Mouse (Mus musculus) layer of hippocampus, postnatal 10 days (tissue): ENCODE data around the gene Zfp11. TPM values are rescaled to one million over a fixed set of nuclear protein-coding genes. Genes with fewer than 3 reads are reported as not detected.
"Not testable (repeated sequence)": the region's sequence is repeated elsewhere in the genome, so short reads cannot be mapped to it uniquely, and the experiment has no call there.

Experiments
- DNase-seq, 2 experiments: peaks; one replicate each; pipeline ENCODE4 v3.0.0; 2021; ENCODE audit warnings: low spot score in 2 of 2
- total RNA-seq, 2 experiments: library from RNA; stranded (reverse); gene quantifications; 2 replicates each; pipeline ENCODE4 v1.2.3; 2021

The Zfp11 gene
- total RNA-seq, 2 experiments from 2014 or later: 6.6 to 7.2 TPM

DNA sequence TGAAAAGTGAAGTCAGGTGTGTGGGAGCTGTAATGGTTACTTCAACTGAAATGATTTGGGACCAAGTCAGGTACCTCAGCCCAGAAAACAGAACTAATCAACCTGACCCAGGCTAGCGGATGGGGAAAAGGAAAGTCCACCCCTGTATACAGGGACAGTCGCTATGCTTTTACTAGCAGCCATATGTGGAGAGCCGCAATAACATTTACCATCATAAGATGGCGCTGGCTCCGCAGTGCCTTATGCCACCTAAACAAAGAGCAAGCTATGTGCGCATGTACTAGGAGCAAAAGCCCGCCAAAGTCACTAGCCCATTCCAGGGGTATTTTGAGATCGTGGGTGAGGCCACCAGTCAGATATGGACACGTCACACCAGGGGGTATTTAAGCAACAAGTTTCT is 49.3 kb downstream of the Zfp11 start:
- DNase-seq: not testable (repeated sequence)

DNA sequence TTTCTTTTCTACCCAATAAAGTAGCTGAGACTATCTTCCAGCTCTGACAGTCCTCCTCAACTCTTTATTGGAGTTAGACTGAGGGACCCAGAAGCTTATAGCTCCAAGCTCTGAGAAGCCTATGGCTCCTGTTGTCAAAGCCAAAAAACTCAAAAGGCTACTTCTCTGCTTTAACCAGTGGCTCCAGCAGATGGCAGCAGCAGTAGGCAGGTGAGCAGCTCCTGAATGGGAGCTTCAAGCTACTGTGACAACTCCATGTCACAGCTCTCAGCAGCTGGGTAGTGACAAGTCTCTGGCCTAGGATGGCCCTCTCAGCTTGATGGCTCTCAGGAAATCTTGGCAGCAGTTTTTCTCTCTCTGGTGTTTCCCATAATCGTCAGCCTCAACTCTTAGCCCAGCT is 58.8 kb downstream of the Zfp11 start:
- peak; percentile 82 to 85 for DNase-seq

DNA sequence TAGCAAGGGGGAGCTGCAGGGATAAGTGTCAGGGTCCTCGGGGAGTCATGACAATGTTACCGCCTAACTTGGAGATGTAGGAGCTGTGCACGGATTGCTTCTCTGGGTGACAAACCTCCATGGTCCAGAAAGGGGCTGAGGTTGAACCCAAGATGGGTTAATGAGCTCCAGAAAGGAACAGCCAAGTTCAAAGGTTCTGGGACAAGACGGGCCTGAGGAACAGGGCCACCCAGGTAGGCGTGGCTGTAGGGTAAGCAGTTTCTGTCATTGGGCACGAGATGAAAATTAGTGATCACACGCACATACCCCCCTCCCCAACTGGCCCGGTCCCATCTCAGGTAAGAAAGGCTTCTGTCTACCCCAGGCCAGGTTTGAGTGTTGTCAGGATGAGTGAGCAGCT is 62.4 kb downstream of the Zfp11 start:
- DNase-seq: no peak

Other genes with a start within 250 kb of the Zfp11 start
- 100 to 1,000 TPM; 123 to 152 TPM for gene Sfswap, start 168.9 kb downstream of the Zfp11 start, total RNA-seq
- gene Mmp17, start 85.9 kb downstream of the Zfp11 start, total RNA-seq: 10 to 100 TPM; 53.0 to 56.7 TPM
- not detected for gene Sept14, start 38.4 kb upstream of the Zfp11 start, total RNA-seq
- 10 to 100 TPM; 72.6 to 81.5 TPM for gene Mrps17, start 45.4 kb upstream of the Zfp11 start, total RNA-seq
- 10 to 100 TPM; 78.1 to 79.6 TPM for gene Nipsnap2, start 55.0 kb upstream of the Zfp11 start, total RNA-seq
- 10 to 100 TPM; 23.7 to 28.5 TPM for gene Psph, start 117.3 kb upstream of the Zfp11 start, total RNA-seq
- 10 to 100 TPM; 19.9 to 25.8 TPM for gene Sumf2, start 176.9 kb upstream of the Zfp11 start, total RNA-seq
- gene Chchd2, start 217.4 kb upstream of the Zfp11 start, total RNA-seq: 100 to 1,000 TPM; 411 to 434 TPM
- gene Zbed5, start 225.6 kb upstream of the Zfp11 start, total RNA-seq: 1 to 10 TPM; 4.7 to 5.6 TPM
- gene Phkg1, start 228.4 kb upstream of the Zfp11 start, total RNA-seq: 10 to 100 TPM; 12.6 to 15.9 TPM
- gene Nupr1l, start 238.4 kb upstream of the Zfp11 start, total RNA-seq: 1 to 10 TPM; 2.2 to 2.7 TPM